Comparison of ENCODE assay signal across 11 mouse cellular contexts in genomic region chr5:125262578-125262977, GRCm38 (mm10).
DNase-seq lines count a peak whose midpoint lies in the region; ATAC-seq lines count a peak whose summit lies in the region.
"Had no signal": no experiment of that assay in that cellular context is flagged by ENCODE, and none has a peak within 500 bp of the region (broad histone marks: within the 10 kb centered on the region; RNA-seq: fewer than 3 reads in every experiment).

No protein-coding gene starts in this region.

- ATAC-seq in neural tube, embryonic 12.5 days (ENCODE audit: low FRiP score, low read depth): no peak
- peak; percentile 52; the same call in 1 of the 2 replicates for ATAC-seq in hindbrain, embryonic 14.5 days (ENCODE audit: low FRiP score)
- ATAC-seq in midbrain, embryonic 13.5 days: peak; percentile 18; the same call in 1 of the 2 replicates

- no peak for DNase-seq in neural tube, embryonic 10.5 days (ENCODE audit: extremely low spot score, low spot score)
- DNase-seq in hindbrain, embryonic 14.5 days (ENCODE audit: low spot score): peak; percentile 68
- DNase-seq in telencephalon, adult 2 months (ENCODE audit: low read depth, low spot score): peak; percentile 70
- no peak for DNase-seq in kidney, adult 8-10 months
- no peak for DNase-seq in spleen, adult 18-20 months
- DNase-seq in urinary bladder, adult 2 months (ENCODE audit: low spot score): no peak
- DNase-seq: liver, embryonic 13.5 days; thymus, adult 2 months had no signal

- H3K36me3 ChIP-seq in neural tube, embryonic 12.5 days: no peaks in the 10 kb centered on the region
- H3K36me3 ChIP-seq in hindbrain, embryonic 14.5 days (replicated peaks; ENCODE audit: control insufficient read depth, insufficient read depth): no peaks in the 10 kb centered on the region
- H3K36me3 ChIP-seq in midbrain, embryonic 13.5 days: no peaks in the 10 kb centered on the region
- H3K36me3 ChIP-seq: embryonic facial prominence, embryonic 15.5 days; liver, embryonic 13.5 days had no signal

- H3K4me2 ChIP-seq in neural tube, embryonic 12.5 days (replicated peaks): no peak overlapping the region
- no peak overlapping the region for H3K4me2 ChIP-seq in hindbrain, embryonic 14.5 days (replicated peaks)
- no peak overlapping the region for H3K4me2 ChIP-seq in midbrain, embryonic 13.5 days (replicated peaks)
- H3K4me2 ChIP-seq: embryonic facial prominence, embryonic 15.5 days; liver, embryonic 13.5 days had no signal

- H3K27me3 ChIP-seq in neural tube, embryonic 12.5 days (replicated peaks): no peaks in the 10 kb centered on the region
- H3K27me3 ChIP-seq in hindbrain, embryonic 14.5 days (ENCODE audit: control insufficient read depth, insufficient read depth, low read length): no peaks in the 10 kb centered on the region
- no peaks in the 10 kb centered on the region for H3K27me3 ChIP-seq in midbrain, embryonic 13.5 days
- H3K27me3 ChIP-seq: embryonic facial prominence, embryonic 15.5 days had no signal

- H3K27ac ChIP-seq in neural tube, embryonic 12.5 days: peak overlapping the region; percentile 20; the same call in 1 of the 2 replicates
- peak overlapping the region; percentile 63 for H3K27ac ChIP-seq in hindbrain, embryonic 14.5 days
- peak overlapping the region; percentile 60 for H3K27ac ChIP-seq in midbrain, embryonic 13.5 days
- H3K27ac ChIP-seq: embryonic facial prominence, embryonic 15.5 days; liver, embryonic 13.5 days had no signal

- H3K4me1 ChIP-seq in neural tube, embryonic 12.5 days: peaks cover 54% of the 10 kb centered on the region
- peaks cover 24% of the 10 kb centered on the region for H3K4me1 ChIP-seq in hindbrain, embryonic 14.5 days (replicated peaks; ENCODE audit: control insufficient read depth, insufficient read depth, low read length)
- H3K4me1 ChIP-seq in midbrain, embryonic 13.5 days (replicated peaks): peaks cover 38% of the 10 kb centered on the region

- 35% methylated on average over 7 of the region's 7 CpGs for WGBS in neural tube, embryonic 12.5 days
- WGBS in hindbrain, embryonic 14.5 days: 13% methylated on average over 7 of the region's 7 CpGs
- WGBS in midbrain, embryonic 13.5 days: 37% methylated on average over 7 of the region's 7 CpGs

- no peaks in the 10 kb centered on the region for H3K9me3 ChIP-seq in neural tube, embryonic 12.5 days
- no peaks in the 10 kb centered on the region for H3K9me3 ChIP-seq in hindbrain, embryonic 14.5 days (ENCODE audit: control insufficient read depth, low read length)
- no peaks in the 10 kb centered on the region for H3K9me3 ChIP-seq in midbrain, embryonic 13.5 days
- H3K9me3 ChIP-seq: embryonic facial prominence, embryonic 15.5 days; liver, embryonic 13.5 days had no signal

- no peak overlapping the region for H3K9ac ChIP-seq in neural tube, embryonic 12.5 days
- H3K9ac ChIP-seq in hindbrain, embryonic 14.5 days: no peak overlapping the region
- no peak overlapping the region for H3K9ac ChIP-seq in midbrain, embryonic 13.5 days (replicated peaks)
- H3K9ac ChIP-seq: embryonic facial prominence, embryonic 15.5 days; liver, embryonic 13.5 days had no signal

- no peak overlapping the region for H3K4me3 ChIP-seq in neural tube, embryonic 12.5 days
- no peak overlapping the region for H3K4me3 ChIP-seq in hindbrain, embryonic 14.5 days (replicated peaks; ENCODE audit: low read length)
- no peak overlapping the region for H3K4me3 ChIP-seq in midbrain, embryonic 13.5 days (replicated peaks)
- H3K4me3 ChIP-seq: embryonic facial prominence, embryonic 15.5 days; liver, embryonic 13.5 days had no signal

Comparison
In these comparisons a context has a peak if more than half of its experiments do, and no peak if none do; other contexts are left out.
1. DNase-seq: peak in hindbrain, embryonic 14.5 days (single experiment) and telencephalon, adult 2 months (single experiment); none in neural tube, embryonic 10.5 days (single experiment), kidney, adult 8-10 months (0 of 2), spleen, adult 18-20 months (0 of 2) and urinary bladder, adult 2 months (single experiment).
2. Peak in every context shown above with its lines, with median percentiles within 50 percentile points of each other: H3K27ac ChIP-seq.